Mouse (Mus musculus): ENCODE data around the gene Sprtn. TPM values are rescaled to one million over a fixed set of nuclear protein-coding genes. Genes with fewer than 3 reads are reported as not detected.

Sprtn gene
- polyA plus RNA-seq, 1 experiment: 14.5 TPM

- H3K4me1 ChIP-seq (ENCODE audit: control insufficient read depth, insufficient read depth, low read length): peaks cover 12% of the 10 kb centered on the region
- no peak overlapping the region for H3K27ac ChIP-seq (ENCODE audit: insufficient read depth, low read depth, low read length)
- no peak overlapping the region for H3K4me3 ChIP-seq (ENCODE audit: insufficient read depth, low read length)
- TF ChIP-seq CTCF (IDR thresholded peaks at IDR 0.05; ENCODE audit: low read depth, low read length) (no peak), POLR2A (IDR thresholded peaks at IDR 0.05; ENCODE audit: borderline replicate concordance, low read depth, low read length) (no peak)
Measured at GRCm38 (mm10) chr8:124950865-124951264, 53.2 kb downstream of the Sprtn start.

- no peak overlapping the region for H3K27ac ChIP-seq (ENCODE audit: insufficient read depth, low read depth, low read length)
- TF ChIP-seq CTCF (IDR thresholded peaks at IDR 0.05; ENCODE audit: low read depth, low read length) (no peak), POLR2A (IDR thresholded peaks at IDR 0.05; ENCODE audit: borderline replicate concordance, low read depth, low read length) (no peak)
- no peak overlapping the region for H3K4me3 ChIP-seq (ENCODE audit: insufficient read depth, low read length)
- H3K4me1 ChIP-seq (ENCODE audit: control insufficient read depth, insufficient read depth, low read length): peaks cover 5% of the 10 kb centered on the region; the same call in 1 of the 2 replicates
Measured at GRCm38 (mm10) chr8:124953188-124953587, 55.5 kb downstream of the Sprtn start.

- Histone ChIP-seq H3K27ac (ENCODE audit: insufficient read depth, low read depth, low read length) (no peak overlapping the region), H3K4me3 (ENCODE audit: insufficient read depth, low read length) (no peak overlapping the region), H3K4me1 (ENCODE audit: control insufficient read depth, insufficient read depth, low read length) (peaks cover 14% of the 10 kb centered on the region)
- no peak for TF ChIP-seq POLR2A (IDR thresholded peaks at IDR 0.05; ENCODE audit: borderline replicate concordance, low read depth, low read length)
- no peak for TF ChIP-seq CTCF (IDR thresholded peaks at IDR 0.05; ENCODE audit: low read depth, low read length)
Measured at GRCm38 (mm10) chr8:124954572-124955082, 56.9 kb downstream of the Sprtn start.

Other genes with a start within 250 kb of the Sprtn start
- 8.7 and 9.3 TPM in 2 replicates for gene 2310022B05Rik, start 234.5 kb upstream of the Sprtn start, polyA plus RNA-seq (2012; ENCODE audit: insufficient read depth, insufficient read length, missing spikeins)
- 30.6 and 33.5 TPM in 2 replicates for gene Ttc13, start 175.9 kb upstream of the Sprtn start, polyA plus RNA-seq (2012; ENCODE audit: insufficient read depth, insufficient read length, missing spikeins)
- gene Arv1, start 175.7 kb upstream of the Sprtn start, polyA plus RNA-seq (2012; ENCODE audit: insufficient read depth, insufficient read length, missing spikeins): 3.9 and 4.5 TPM in 2 replicates
- not detected in 2 replicates for gene Fam89a, start 146.1 kb upstream of the Sprtn start, polyA plus RNA-seq (2012; ENCODE audit: insufficient read depth, insufficient read length, missing spikeins)
- 0.09 TPM in 1 of 2 replicates, not detected in the other for gene Trim67, start 104.8 kb upstream of the Sprtn start, polyA plus RNA-seq (2012; ENCODE audit: insufficient read depth, insufficient read length, missing spikeins)
- 33.4 and 34.6 TPM in 2 replicates for gene Gnpat, start 34.9 kb upstream of the Sprtn start, polyA plus RNA-seq (2012; ENCODE audit: insufficient read depth, insufficient read length, missing spikeins)
- 12.8 and 16.6 TPM in 2 replicates for gene 2810004N23Rik, start 34.8 kb upstream of the Sprtn start, polyA plus RNA-seq (2012; ENCODE audit: insufficient read depth, insufficient read length, missing spikeins)
- 11.8 and 12.4 TPM in 2 replicates for gene Exoc8, start 181 bp upstream of the Sprtn start, polyA plus RNA-seq (2012; ENCODE audit: insufficient read depth, insufficient read length, missing spikeins)
- 27.7 and 30.9 TPM in 2 replicates for gene Egln1, start 51.4 kb downstream of the Sprtn start, polyA plus RNA-seq (2012; ENCODE audit: insufficient read depth, insufficient read length, missing spikeins)
- gene Tsnax, start 115.1 kb downstream of the Sprtn start, polyA plus RNA-seq (2012; ENCODE audit: insufficient read depth, insufficient read length, missing spikeins): 32.7 and 36.9 TPM in 2 replicates
- 2.8 and 4.1 TPM in 2 replicates for gene Disc1, start 156.3 kb downstream of the Sprtn start, polyA plus RNA-seq (2012; ENCODE audit: insufficient read depth, insufficient read length, missing spikeins)